Mouse (Mus musculus) NIH3T3 (cell line): ENCODE results near the gene Ino80b.
A peak's percentile ranks its signal among the peaks of the same experiment; 100 is the strongest.

Experiments used
- DNase-seq: peaks from one replicate; pipeline ENCODE4 v3.0.0-alpha.2; 2012; ENCODE audit warnings: low read depth

The Ino80b gene

DNA sequence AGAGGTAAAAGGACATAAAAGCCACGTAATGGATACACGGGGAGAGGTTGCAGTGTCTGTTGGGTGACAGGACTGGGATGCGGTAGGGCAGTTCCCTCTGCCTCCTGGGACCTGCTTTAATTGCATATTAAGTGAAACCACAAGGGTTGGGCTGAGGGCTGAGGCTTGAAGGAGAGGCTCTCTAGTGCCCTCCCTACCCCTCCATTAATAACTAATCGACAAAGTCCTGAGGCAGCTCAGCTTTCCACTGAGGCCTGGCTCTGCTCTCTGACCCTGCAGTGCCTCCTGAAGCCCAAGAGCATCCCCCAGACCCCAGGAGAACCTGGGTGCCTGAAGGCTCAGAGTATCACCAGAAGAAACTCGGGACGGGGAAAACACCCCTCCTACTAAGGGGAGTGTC lies 40.8 kb downstream of the Ino80b start:
- DNase-seq: no peak

DNA sequence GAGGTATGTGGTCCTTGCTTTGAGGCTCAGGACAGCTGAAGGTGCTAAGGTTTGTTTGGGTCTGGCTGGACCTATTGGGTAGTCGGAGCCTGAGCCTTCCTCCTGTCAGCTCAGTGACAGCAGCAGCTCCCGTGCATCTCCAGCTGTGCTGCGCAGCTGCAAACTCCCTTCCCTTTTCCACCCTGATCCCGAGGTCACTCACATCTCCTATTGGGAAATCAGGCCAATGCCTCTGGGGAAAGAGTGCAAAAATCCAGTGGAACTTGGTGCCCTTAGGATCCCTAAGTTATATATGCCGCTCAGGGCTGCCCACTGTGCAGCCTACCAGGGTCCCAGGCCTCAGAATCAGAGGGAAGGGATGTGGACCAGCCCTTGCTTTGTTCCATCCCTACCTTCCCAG lies 41.7 kb downstream of the Ino80b start:
- DNase-seq: no peak

DNA sequence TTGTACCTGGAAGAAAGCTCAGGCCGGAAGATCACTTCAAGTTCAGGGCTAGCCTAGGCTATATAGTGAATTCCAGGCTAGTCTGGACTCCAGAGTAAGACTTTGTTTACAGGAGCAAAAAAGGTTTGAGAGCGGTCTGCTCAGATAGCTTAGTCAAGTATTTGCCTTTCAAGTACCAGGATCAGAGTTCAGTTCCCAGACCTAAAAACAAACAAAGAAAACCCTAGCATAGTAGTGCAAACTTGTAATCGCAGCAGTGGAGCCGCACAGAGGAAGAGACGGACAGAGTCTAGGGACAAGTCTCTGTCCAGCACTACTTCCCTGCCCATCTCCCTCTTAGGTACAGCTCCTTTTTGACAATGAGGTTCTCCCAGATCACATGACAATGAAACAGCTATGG lies 45.0 kb downstream of the Ino80b start:
- no peak for DNase-seq

DNA sequence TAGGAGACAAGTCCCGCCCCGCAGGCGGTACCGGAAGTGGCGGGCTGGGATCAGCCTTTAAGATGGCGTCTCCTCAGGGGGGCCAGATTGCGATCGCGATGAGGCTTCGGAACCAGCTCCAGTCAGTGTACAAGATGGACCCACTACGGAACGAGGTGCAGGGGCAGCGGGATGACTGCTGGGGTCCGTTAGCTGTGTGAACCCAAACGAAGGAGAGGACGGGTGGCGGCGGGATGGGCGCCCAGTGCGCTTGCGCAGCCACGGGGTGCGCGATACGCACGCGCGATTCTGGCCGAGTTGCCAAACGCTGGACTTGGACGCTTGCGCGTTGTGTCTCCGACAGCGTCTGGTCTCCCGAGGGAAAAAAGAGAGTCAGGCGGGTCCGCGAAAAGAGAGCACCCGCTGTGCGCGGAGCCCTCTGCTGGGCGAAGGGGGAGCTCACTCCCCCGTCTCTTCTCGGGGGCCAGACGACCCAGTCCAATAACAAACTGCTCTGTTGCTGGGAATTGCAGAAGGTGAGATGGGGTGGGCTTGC lies 46.8 kb downstream of the Ino80b start:
- peak; percentile 99 for DNase-seq

DNA sequence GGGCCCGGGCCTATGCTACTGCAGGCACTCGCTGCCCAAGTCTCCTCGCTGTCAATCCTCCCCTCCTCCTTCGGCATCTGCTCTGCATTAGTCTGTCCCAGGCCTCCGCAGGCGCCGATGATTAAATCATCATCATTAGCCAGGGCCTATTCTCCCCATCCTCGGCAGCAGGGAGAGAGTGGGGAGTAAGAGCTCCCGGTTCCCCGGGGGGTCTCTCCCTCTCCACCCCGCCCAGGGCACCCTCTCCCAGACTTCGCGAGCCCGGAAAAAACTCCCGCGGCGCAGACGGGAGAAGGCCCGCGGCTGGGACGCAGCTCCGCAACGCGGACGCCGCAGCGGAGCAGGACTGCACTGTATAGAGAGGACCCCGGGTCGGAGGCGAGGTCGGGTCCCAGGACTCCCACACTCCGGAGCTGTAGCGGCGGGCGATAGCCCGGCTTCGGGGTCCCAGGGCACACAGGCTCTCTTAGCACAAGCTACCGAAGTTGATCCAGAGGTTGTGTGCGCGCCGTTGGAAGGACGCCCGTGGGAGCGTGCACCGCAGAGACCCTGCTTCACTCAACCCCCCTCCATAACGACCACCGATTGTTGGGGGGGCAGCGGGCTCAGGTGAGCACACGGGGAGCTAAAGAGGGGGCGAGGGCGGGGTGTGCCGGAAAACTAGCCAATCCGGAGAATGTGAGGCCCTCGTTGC lies 47.5 kb downstream of the Ino80b start, which contains the start of gene Pcgf1:
Pcgf1 (plus strand) TSS at position 240 of the 694 bp plus-strand sequence.
- DNase-seq: peak; percentile 85

DNA sequence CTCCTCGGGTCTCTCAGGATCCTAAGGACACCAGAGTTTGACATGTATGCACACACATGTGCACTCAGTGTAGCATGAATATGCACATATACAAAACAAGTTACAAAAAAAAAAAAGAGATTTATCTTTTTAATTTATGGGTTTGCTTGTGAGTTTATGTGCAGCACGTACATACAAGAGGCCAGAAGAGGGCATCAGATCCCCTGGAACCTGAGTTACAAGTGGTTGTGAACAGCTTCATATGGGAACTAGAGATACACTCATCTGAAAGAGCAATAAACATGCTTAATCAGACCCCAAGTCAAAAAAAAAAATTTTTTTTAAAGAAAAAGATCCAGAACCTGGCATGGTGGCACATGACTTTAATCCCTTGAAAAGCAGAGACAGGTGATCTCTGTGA lies 50.3 kb downstream of the Ino80b start:
- peak; percentile 55 for DNase-seq
